In genomic region chr4:40238483-40239408, GRCm38 (mm10) we compare ENCODE assay signal across 8 mouse cellular contexts. TPM values are rescaled to one million over a fixed set of nuclear protein-coding genes. Genes with fewer than 3 reads are reported as not detected.
DNase-seq lines count a peak whose midpoint lies in the region; ATAC-seq lines count a peak whose summit lies in the region.

No protein-coding gene starts in this region.

- WGBS in lung, embryonic 15.5 days = 2% methylated on average over 17 of the region's 17 CpGs

- peak overlapping the region; percentile 49 for H3K9ac ChIP-seq in lung, embryonic 15.5 days

- peak overlapping the region; percentile 62 for H3K4me3 ChIP-seq in lung, embryonic 15.5 days

- peak; percentile 70; the same call in 1 of the 2 replicates for ATAC-seq in lung, embryonic 15.5 days (ENCODE audit: borderline replicate concordance, extremely low read depth, low FRiP score, low TSS enrichment)

- peak overlapping the region; percentile 72 for H3K4me2 ChIP-seq in lung, embryonic 15.5 days

- DNase-seq in 416B (ENCODE audit: low read depth) (peak; percentile 79), NIH3T3 (ENCODE audit: low read depth) (peak; percentile 74)
- DNase-seq in embryo, embryonic 10.5 days (ENCODE audit: low spot score) = peak; percentile 38
- DNase-seq in heart, adult 8-10 months (ENCODE audit: low spot score) = peak; percentile 72
- DNase-seq in kidney, adult 18-20 months = peak; percentile 85
- DNase-seq in ovary, adult 18-20 months (ENCODE audit: low spot score) = peak; percentile 24
- no peak for DNase-seq in right cerebral cortex, postnatal 36 days (ENCODE audit: low spot score in 2 of 2)

- peak overlapping the region; percentile 77 for H3K27ac ChIP-seq in lung, embryonic 15.5 days

- H3K4me1 ChIP-seq in lung, embryonic 15.5 days = peaks cover 9% of the 10 kb centered on the region

- no peaks in the 10 kb centered on the region for H3K36me3 ChIP-seq in lung, embryonic 15.5 days

- no peaks in the 10 kb centered on the region for H3K9me3 ChIP-seq in lung, embryonic 15.5 days

- no peaks in the 10 kb centered on the region for H3K27me3 ChIP-seq in lung, embryonic 15.5 days

RNA-seq across cellular contexts. Expression of gene Ddx58, which starts 0.9 kb away (rescaled TPM):
- total RNA-seq in heart, adult 8-10 months (2022) = 1 to 10 TPM; 6.3 to 9.0 (median 7.0) TPM
- polyA plus RNA-seq in lung, embryonic 15.5 days (2015; fragmentation: Nextera tagmentation; extraction: Ambion mirVana) = 9.8 and 11.6 TPM in 2 replicates

RNA-seq across cellular contexts. Expression of gene Smim27, which starts 30.6 kb away (rescaled TPM):
- total RNA-seq in heart, adult 8-10 months (2022) = 10 to 100 TPM; 38.6 to 57.0 (median 48.2) TPM
- polyA plus RNA-seq in lung, embryonic 15.5 days (2015; fragmentation: Nextera tagmentation; extraction: Ambion mirVana) = 33.8 and 36.7 TPM in 2 replicates

RNA-seq across cellular contexts. Expression of gene Topors, which starts 30.9 kb away (rescaled TPM):
- total RNA-seq in heart, adult 8-10 months (2022) = 10 to 100 TPM in 3 of 4 experiments, 1 to 10 TPM in 1; 9.4 to 11.5 (median 10.1) TPM
- polyA plus RNA-seq in lung, embryonic 15.5 days (2015; fragmentation: Nextera tagmentation; extraction: Ambion mirVana) = 45.7 and 45.8 TPM in 2 replicates

RNA-seq across cellular contexts. Expression of gene Ndufb6, which starts 40.5 kb away (rescaled TPM):
- 100 to 1,000 TPM; 477 to 496 (median 482) TPM for total RNA-seq in heart, adult 8-10 months (2022)
- 288 and 314 TPM in 2 replicates for polyA plus RNA-seq in lung, embryonic 15.5 days (2015; fragmentation: Nextera tagmentation; extraction: Ambion mirVana)

Comparison
In these comparisons a context has a peak if more than half of its experiments do, and no peak if none do; other contexts are left out.
1. DNase-seq: peak in 416B (single experiment), NIH3T3 (single experiment), embryo, embryonic 10.5 days (single experiment), heart, adult 8-10 months (single experiment), kidney, adult 18-20 months (single experiment) and ovary, adult 18-20 months (single experiment); none in right cerebral cortex, postnatal 36 days (0 of 2).